Comparison of ENCODE assay signal across 17 mouse cellular contexts in genomic region chr2:11370273-11370672, GRCm38 (mm10).
"Had no signal": no experiment of that assay in that cellular context is flagged by ENCODE, and none has a peak within 500 bp of the region (broad histone marks: within the 10 kb centered on the region; RNA-seq: fewer than 3 reads in every experiment).

No protein-coding gene starts in this region.

- H3K9ac ChIP-seq: neural tube, embryonic 12.5 days; neural tube, embryonic 13.5 days; neural tube, embryonic 15.5 days; stomach, embryonic 15.5 days had no signal

- H3K9me3 ChIP-seq: neural tube, embryonic 12.5 days; neural tube, embryonic 13.5 days; neural tube, embryonic 15.5 days; stomach, embryonic 15.5 days had no signal

- DNase-seq: retina, postnatal 1 day; right cerebral cortex, adult 18-20 months; right cerebral cortex, postnatal 14 days; right cerebral cortex, postnatal 25 days; right cerebral cortex, postnatal 4 days; spleen, adult 18-20 months; thymus, adult 18-20 months; thymus, adult 2 months; thymus, postnatal 14 days; thymus, postnatal 25 days; thymus, postnatal 36 days; thymus, postnatal 4 days had no signal

- H3K36me3 ChIP-seq: neural tube, embryonic 12.5 days; neural tube, embryonic 13.5 days; neural tube, embryonic 15.5 days; stomach, embryonic 15.5 days had no signal

- H3K4me3 ChIP-seq: neural tube, embryonic 12.5 days; neural tube, embryonic 13.5 days; neural tube, embryonic 15.5 days; stomach, embryonic 15.5 days had no signal

- H3K4me1 ChIP-seq: neural tube, embryonic 12.5 days; neural tube, embryonic 13.5 days; neural tube, embryonic 15.5 days; stomach, embryonic 15.5 days had no signal

- H3K27me3 ChIP-seq: neural tube, embryonic 12.5 days; neural tube, embryonic 13.5 days; neural tube, embryonic 15.5 days; stomach, embryonic 15.5 days had no signal

- H3K27ac ChIP-seq: neural tube, embryonic 12.5 days; neural tube, embryonic 13.5 days; neural tube, embryonic 15.5 days; stomach, embryonic 15.5 days; stomach, postnatal 0 days had no signal
